Mouse (Mus musculus) retina, embryonic 14.5 days (tissue): ENCODE results near the gene Hsd17b13.
A peak's percentile ranks its signal among the peaks of the same experiment; 100 is the strongest.
"Not testable (repeated sequence)": the region's sequence is repeated elsewhere in the genome, so short reads cannot be mapped to it uniquely, and the experiment has no call there.

Experiments used
- DNase-seq: peaks from one replicate; pipeline ENCODE4 v3.0.0-alpha.2; 2015; ENCODE audit warnings: low spot score

The Hsd17b13 gene

DNA sequence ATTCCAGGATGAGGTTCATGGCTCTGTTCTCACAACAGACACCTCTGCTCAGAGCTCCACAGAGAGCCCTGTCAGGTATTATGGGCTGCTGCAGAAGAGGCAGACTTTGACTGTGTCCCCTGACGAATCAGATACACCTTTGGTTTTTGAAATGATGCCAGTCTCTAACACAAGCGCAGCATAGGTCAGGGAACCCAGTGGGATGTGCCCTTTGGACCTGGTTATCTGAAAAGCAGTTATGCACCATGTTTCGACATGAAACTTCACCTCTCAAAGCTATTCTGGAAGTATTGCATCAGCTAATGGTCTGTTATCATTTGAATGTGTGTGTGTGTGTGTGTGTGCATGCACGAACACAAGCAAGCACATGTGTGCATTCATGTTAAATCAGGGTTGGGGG, at the start of gene Hsd17b13:
Hsd17b13 (minus strand) TSS at position 114 of the 400 bp plus-strand sequence.
- DNase-seq = no peak

GRCm38 (mm10) chr5:104025245-104025854, 48.1 kb upstream of the Hsd17b13 start:
- DNase-seq = no peak

- no peak for DNase-seq
Observed at GRCm38 (mm10) chr5:104024762-104025161, 47.6 kb upstream of the Hsd17b13 start.

DNA sequence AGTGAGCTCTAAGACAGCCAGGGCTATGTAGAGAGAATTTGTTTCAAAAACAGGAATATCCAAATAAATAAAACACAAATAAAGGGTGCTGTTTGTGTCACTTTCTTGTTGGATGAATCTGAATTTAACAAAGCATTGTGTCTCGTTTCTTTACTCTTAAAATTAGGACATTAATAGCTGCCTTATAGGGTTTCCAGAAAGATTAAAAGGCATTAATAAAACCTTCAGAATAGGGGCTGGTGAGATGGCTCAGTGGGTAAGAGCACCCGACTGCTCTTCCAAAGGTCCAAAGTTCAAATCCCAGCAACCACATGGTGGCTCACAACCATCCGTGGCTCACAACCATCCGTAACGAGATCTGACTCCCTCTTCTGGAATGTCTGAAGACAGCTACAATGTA, 47.0 kb upstream of the Hsd17b13 start:
- DNase-seq = not testable (repeated sequence)

DNA sequence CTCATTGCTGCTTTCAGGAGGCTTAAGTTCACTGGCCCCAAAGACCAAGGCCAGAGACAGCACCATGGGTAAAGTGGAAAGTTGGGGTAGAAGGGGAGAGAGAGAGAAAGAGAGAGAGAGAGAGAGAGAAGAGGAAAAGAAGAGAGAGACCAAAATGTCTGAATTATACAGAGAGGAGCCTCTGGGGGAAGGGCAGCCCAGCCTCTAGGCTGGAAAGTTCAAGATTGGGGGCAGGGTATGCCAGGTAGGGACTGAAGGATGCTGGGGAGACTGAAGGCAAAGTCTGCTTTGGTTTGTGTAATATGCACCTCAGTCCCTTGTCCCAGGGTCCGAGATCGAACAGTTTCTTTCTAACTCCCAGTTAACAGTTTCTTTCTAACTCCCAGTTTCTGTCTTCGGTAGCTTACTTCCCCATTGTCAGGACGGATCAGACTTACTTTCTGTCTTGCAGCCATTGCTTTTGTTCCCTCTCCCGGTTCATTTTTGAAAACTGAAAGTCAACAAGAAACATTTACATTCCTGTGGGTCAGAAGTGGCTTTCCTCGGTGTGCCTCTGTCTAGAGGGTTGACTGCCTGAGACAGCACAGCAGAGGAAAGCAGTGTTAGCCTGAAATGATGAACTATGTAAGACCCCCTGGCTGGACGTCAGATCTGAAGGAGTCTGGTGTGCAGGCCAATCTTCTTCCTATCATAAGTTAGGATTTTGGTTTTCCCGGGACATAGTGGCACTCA, 46.2 kb upstream of the Hsd17b13 start:
- DNase-seq = no peak

- DNase-seq = no peak
Observed at GRCm38 (mm10) chr5:104022558-104022957, 45.3 kb upstream of the Hsd17b13 start.

DNA sequence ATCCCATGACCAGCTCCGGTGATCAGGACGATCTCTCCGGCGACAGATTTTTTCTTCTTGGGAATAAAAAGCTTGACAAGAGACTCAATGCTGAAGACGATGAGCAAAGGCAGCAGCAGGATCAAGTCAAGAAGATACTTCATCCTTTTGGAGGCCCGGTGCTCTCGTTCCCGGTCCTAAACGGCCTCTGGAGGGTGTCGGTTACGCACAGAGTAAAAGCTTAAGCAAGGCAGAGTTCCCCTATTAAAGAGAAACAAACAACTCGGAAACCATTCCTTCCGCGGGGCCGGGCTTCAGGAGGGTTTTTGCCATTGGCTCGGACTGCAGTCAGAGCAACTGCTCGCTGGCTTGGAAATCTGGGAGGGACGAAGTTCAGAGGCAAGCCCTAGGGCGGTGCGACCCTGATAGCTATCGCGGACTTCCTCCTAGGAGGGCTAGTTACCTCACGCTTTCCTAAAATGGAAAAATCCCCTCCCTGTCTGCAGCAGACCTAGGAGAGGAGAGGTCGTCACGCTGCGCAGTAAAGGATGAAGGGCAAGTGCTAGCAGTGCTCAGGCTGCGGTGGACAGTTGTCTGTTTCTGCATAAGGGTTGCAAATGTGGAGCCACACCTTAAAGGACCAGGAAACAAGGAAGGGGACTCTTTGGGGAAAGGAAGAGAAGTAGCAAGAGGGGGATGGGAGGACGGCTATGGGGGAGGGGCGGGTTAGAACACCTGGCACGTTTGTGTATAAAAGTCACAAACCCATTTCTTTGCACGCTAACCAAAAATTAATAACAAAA, 44.6 kb upstream of the Hsd17b13 start, which contains the start of gene Hsd17b11:
Hsd17b11 (minus strand) TSS at position 323 of the 782 bp plus-strand sequence.
- DNase-seq = peak; percentile 76

DNA sequence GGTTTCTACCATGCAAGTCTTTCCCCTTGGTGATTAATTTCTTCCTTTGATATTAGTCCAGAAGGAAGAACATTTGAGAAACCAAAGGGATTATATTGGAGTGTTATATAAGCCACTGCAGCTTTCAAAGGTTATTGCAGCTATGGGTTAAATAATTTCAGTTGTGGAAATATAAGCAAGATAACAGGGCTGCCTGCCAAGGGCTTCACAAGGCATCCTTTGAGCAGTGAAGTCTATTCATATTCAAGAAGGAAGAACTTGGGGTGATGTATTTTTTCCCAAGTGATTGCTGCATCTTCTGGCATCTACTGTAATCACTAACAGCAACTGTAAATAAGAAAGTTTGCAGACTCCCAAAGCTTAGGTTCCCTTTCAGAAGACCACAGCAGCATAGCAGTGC, 34.2 kb upstream of the Hsd17b13 start:
- DNase-seq = no peak

GRCm38 (mm10) chr5:104010261-104010660, 33.1 kb upstream of the Hsd17b13 start:
- no peak for DNase-seq

- DNase-seq = no peak
Observed at GRCm38 (mm10) chr5:104009421-104009820, 32.2 kb upstream of the Hsd17b13 start.

DNA sequence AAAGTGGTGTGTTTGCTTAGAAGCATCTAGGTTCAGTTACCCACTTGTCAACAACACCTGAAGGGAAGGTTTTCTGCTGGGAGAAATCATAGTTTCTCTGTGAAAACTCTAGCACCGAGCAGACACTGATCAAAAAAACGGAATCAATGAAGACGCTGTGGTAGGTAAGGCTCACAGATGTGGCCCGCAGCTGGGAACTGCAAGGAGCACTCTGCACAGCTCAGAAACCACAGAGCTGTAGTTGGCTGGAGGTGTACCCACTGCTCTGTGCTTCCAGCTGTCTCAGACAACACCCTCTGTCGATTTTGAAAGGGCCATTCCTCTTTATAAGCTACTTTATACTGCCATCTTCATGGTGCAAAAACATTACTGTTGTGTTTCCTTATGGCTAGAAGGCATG, 30.6 kb upstream of the Hsd17b13 start:
- DNase-seq = no peak

GRCm38 (mm10) chr5:104006811-104007210, 29.6 kb upstream of the Hsd17b13 start:
- no peak for DNase-seq

DNA sequence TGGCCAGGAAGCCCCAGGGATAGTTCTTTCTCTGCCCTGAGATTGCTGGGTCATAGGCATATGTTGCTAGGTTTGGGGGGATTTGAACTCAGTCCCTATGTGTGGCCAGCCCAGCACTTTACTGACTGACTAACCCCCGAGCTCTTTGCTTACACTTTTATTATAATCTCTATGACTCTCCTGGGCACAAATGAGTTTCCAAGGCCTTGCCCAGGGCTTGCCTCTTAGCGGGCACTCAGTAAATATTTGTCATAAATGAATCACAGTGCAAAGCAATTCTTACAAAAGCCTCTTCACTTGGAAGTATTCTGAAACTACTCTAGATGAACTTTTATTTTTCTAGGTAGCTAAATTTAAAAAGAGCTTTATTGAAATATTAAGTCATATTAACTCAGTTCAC, 26.7 kb upstream of the Hsd17b13 start:
- DNase-seq = no peak

- no peak for DNase-seq
Observed at GRCm38 (mm10) chr5:104003256-104003931, 26.2 kb upstream of the Hsd17b13 start.

GRCm38 (mm10) chr5:104002549-104003255, 25.5 kb upstream of the Hsd17b13 start:
- DNase-seq = no peak

GRCm38 (mm10) chr5:103999738-104000137, 22.5 kb upstream of the Hsd17b13 start:
- DNase-seq = peak; percentile 84

GRCm38 (mm10) chr5:103998739-103999138, 21.5 kb upstream of the Hsd17b13 start:
- DNase-seq = no peak

DNA sequence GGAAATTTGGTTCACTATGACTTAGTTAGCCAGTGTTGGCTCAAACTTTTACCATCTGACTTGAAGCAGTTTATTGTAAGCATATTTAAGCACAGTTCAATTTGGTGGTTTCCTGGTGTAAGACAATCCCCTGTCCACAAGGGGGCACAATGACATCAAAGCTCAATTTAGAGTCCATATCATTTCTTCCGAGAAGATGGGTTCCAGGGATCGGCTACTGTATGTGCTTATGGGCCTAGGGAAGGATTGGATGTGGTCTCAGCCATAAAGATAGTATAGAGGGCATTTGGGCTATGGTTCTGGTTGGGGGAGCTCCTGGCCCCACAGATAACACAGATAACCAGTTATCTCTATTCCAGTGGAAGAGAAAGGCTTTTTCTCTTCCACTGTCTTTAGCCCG, 18.0 kb upstream of the Hsd17b13 start:
- peak; percentile 61 for DNase-seq

GRCm38 (mm10) chr5:103994669-103995068, 17.5 kb upstream of the Hsd17b13 start:
- DNase-seq = no peak

- no peak for DNase-seq
Observed at GRCm38 (mm10) chr5:103993601-103994000, 16.4 kb upstream of the Hsd17b13 start.

- DNase-seq = no peak
Observed at GRCm38 (mm10) chr5:103992831-103993230, 15.6 kb upstream of the Hsd17b13 start.
